Mouse (Mus musculus): ENCODE measurements around the gene Slc1a5. TPM values are rescaled to one million over a fixed set of nuclear protein-coding genes. Genes with fewer than 3 reads are reported as not detected.
A peak's percentile ranks its signal among the peaks of the same experiment; 100 is the strongest.

The Slc1a5 gene
- polyA plus RNA-seq, 1 experiment from 2014 or later, result 44.3 TPM

- Histone ChIP-seq H3K4me3 (peak within 1 kb of the TSS; percentile 98), H3K27ac (peak within 1 kb of the TSS; percentile 100), H3K27me3 (ENCODE audit: poor library complexity, severe bottlenecking) (peaks cover 39% of the 10 kb centered on the region), H3K36me3 (replicated peaks) (peaks cover 45% of the 10 kb centered on the region), H3K4me1 (peaks cover 74% of the 10 kb centered on the region), H3K9me3 (no peaks in the 10 kb centered on the region)
- peak; percentile 57 for DNase-seq (ENCODE audit: extremely low spot score, low spot score)
- 2% methylated on average over 1 of the region's 1 CpGs for WGBS
Observed at GRCm38 (mm10) chr7:16815351-16815941, 34.3 kb downstream of the Slc1a5 start, which contains the start of gene Strn4. Gene Strn4, plus strand, starts transcription at chr7:16815889.

GRCm38 (mm10) chr7:16816078-16816474, 34.9 kb downstream of the Slc1a5 start:
- peak; percentile 68 for DNase-seq (ENCODE audit: extremely low spot score, low spot score)
- under 1% methylated on average over 40 of the region's 55 CpGs for WGBS

GRCm38 (mm10) chr7:16816475-16817122, 35.5 kb downstream of the Slc1a5 start, which contains the start of gene Fkrp:
Gene Fkrp, minus strand, starts transcription at chr7:16816732.
- under 1% methylated on average over 64 of the region's 64 CpGs for WGBS
- H3K4me1 ChIP-seq, result peaks cover 74% of the 10 kb centered on the region

More at GRCm38 (mm10) chr7:16816078-16816474, 34.9 kb downstream of the Slc1a5 start:
- Histone ChIP-seq H3K27ac (peak overlapping the region; percentile 100), H3K4me3 (peak overlapping the region; percentile 98), H3K36me3 (replicated peaks) (peaks cover 39% of the 10 kb centered on the region), H3K4me1 (peaks cover 74% of the 10 kb centered on the region), H3K27me3 (ENCODE audit: poor library complexity, severe bottlenecking) (peaks cover 32% of the 10 kb centered on the region), H3K9me3 (no peaks in the 10 kb centered on the region)

GRCm38 (mm10) chr7:16817693-16818092, 36.6 kb downstream of the Slc1a5 start:
- H3K27me3 ChIP-seq (ENCODE audit: poor library complexity, severe bottlenecking), result peaks cover 16% of the 10 kb centered on the region
- H3K36me3 ChIP-seq (replicated peaks), result peaks cover 42% of the 10 kb centered on the region
- H3K27ac ChIP-seq, result peak overlapping the region; percentile 100
- peak overlapping the region; percentile 98 for H3K4me3 ChIP-seq
- 70% methylated on average over 3 of the region's 3 CpGs for WGBS
- H3K4me1 ChIP-seq, result peaks cover 74% of the 10 kb centered on the region
- no peaks in the 10 kb centered on the region for H3K9me3 ChIP-seq
- no peak for DNase-seq (ENCODE audit: extremely low spot score, low spot score)

More at GRCm38 (mm10) chr7:16816475-16817122, 35.5 kb downstream of the Slc1a5 start, which contains the start of gene Fkrp:
- peaks cover 36% of the 10 kb centered on the region for H3K36me3 ChIP-seq (replicated peaks)
- H3K27ac ChIP-seq, result peak within 1 kb of the TSS; percentile 100
- peaks cover 27% of the 10 kb centered on the region for H3K27me3 ChIP-seq (ENCODE audit: poor library complexity, severe bottlenecking)
- no peaks in the 10 kb centered on the region for H3K9me3 ChIP-seq
- H3K4me3 ChIP-seq, result peak within 1 kb of the TSS; percentile 98
- peak; percentile 58 for DNase-seq (ENCODE audit: extremely low spot score, low spot score)

- Histone ChIP-seq H3K36me3 (replicated peaks) (peaks cover 45% of the 10 kb centered on the region), H3K27me3 (ENCODE audit: poor library complexity, severe bottlenecking) (no peaks in the 10 kb centered on the region), H3K4me3 (no peak overlapping the region), H3K27ac (no peak overlapping the region), H3K4me1 (peaks cover 73% of the 10 kb centered on the region), H3K9me3 (no peaks in the 10 kb centered on the region)
- no peak for DNase-seq (ENCODE audit: extremely low spot score, low spot score)
- 81% methylated on average over 5 of the region's 5 CpGs for WGBS
Observed at GRCm38 (mm10) chr7:16819794-16820193, 38.7 kb downstream of the Slc1a5 start.

GRCm38 (mm10) chr7:16820271-16820763, 39.2 kb downstream of the Slc1a5 start:
- Histone ChIP-seq H3K4me3 (no peak overlapping the region), H3K27ac (no peak overlapping the region), H3K4me1 (peaks cover 68% of the 10 kb centered on the region), H3K36me3 (replicated peaks) (peaks cover 50% of the 10 kb centered on the region), H3K27me3 (ENCODE audit: poor library complexity, severe bottlenecking) (no peaks in the 10 kb centered on the region), H3K9me3 (no peaks in the 10 kb centered on the region)
- WGBS, result 82% methylated on average over 5 of the region's 5 CpGs
- no peak for DNase-seq (ENCODE audit: extremely low spot score, low spot score)

- Histone ChIP-seq H3K9me3 (no peaks in the 10 kb centered on the region), H3K4me3 (peak overlapping the region; percentile 22; the same call in 1 of the 2 replicates), H3K27ac (0 out of 2 replicates have a peak overlapping the region, but pooled peaks have one; percentile 15), H3K4me1 (peaks cover 60% of the 10 kb centered on the region), H3K36me3 (replicated peaks) (peaks cover 58% of the 10 kb centered on the region), H3K27me3 (ENCODE audit: poor library complexity, severe bottlenecking) (no peaks in the 10 kb centered on the region)
- WGBS, result 20% methylated on average over 3 of the region's 3 CpGs
- DNase-seq (ENCODE audit: extremely low spot score, low spot score), result no peak
Observed at GRCm38 (mm10) chr7:16821091-16821490, 40.0 kb downstream of the Slc1a5 start.

- H3K36me3 ChIP-seq (replicated peaks), result peaks cover 64% of the 10 kb centered on the region
Observed at GRCm38 (mm10) chr7:16821669-16822101, 40.5 kb downstream of the Slc1a5 start.

GRCm38 (mm10) chr7:16823734-16824133, 42.6 kb downstream of the Slc1a5 start:
- Histone ChIP-seq H3K9me3 (no peaks in the 10 kb centered on the region), H3K27ac (no peak overlapping the region), H3K27me3 (ENCODE audit: poor library complexity, severe bottlenecking) (no peaks in the 10 kb centered on the region), H3K4me3 (no peak overlapping the region), H3K36me3 (replicated peaks) (peaks cover 82% of the 10 kb centered on the region), H3K4me1 (peaks cover 37% of the 10 kb centered on the region)
- DNase-seq (ENCODE audit: extremely low spot score, low spot score), result no peak
- 83% methylated on average over 5 of the region's 5 CpGs for WGBS

More at GRCm38 (mm10) chr7:16821669-16822101, 40.5 kb downstream of the Slc1a5 start:
- Histone ChIP-seq H3K4me1 (peaks cover 57% of the 10 kb centered on the region), H3K27ac (no peak overlapping the region), H3K9me3 (no peaks in the 10 kb centered on the region), H3K4me3 (no peak overlapping the region), H3K27me3 (ENCODE audit: poor library complexity, severe bottlenecking) (no peaks in the 10 kb centered on the region)
- WGBS, result 66% methylated on average over 4 of the region's 4 CpGs
- no peak for DNase-seq (ENCODE audit: extremely low spot score, low spot score)

- Histone ChIP-seq H3K36me3 (replicated peaks) (peaks cover 92% of the 10 kb centered on the region), H3K27ac (no peak overlapping the region), H3K4me1 (peaks cover 16% of the 10 kb centered on the region), H3K9me3 (no peaks in the 10 kb centered on the region), H3K4me3 (no peak overlapping the region), H3K27me3 (ENCODE audit: poor library complexity, severe bottlenecking) (no peaks in the 10 kb centered on the region)
- DNase-seq (ENCODE audit: extremely low spot score, low spot score), result no peak
- WGBS, result 87% methylated on average over 10 of the region's 10 CpGs
Observed at GRCm38 (mm10) chr7:16825785-16826184, 44.6 kb downstream of the Slc1a5 start.

- Histone ChIP-seq H3K4me1 (peaks cover 8% of the 10 kb centered on the region), H3K4me3 (no peak overlapping the region), H3K9me3 (no peaks in the 10 kb centered on the region), H3K36me3 (replicated peaks) (peaks cover 98% of the 10 kb centered on the region), H3K27ac (no peak overlapping the region), H3K27me3 (ENCODE audit: poor library complexity, severe bottlenecking) (no peaks in the 10 kb centered on the region)
- WGBS, result 91% methylated on average over 5 of the region's 5 CpGs
- DNase-seq (ENCODE audit: extremely low spot score, low spot score), result no peak
Observed at GRCm38 (mm10) chr7:16826571-16826970, 45.4 kb downstream of the Slc1a5 start.

GRCm38 (mm10) chr7:16827274-16827673, 46.1 kb downstream of the Slc1a5 start:
- H3K27ac ChIP-seq, result no peak overlapping the region
- H3K27me3 ChIP-seq (ENCODE audit: poor library complexity, severe bottlenecking), result no peaks in the 10 kb centered on the region
- WGBS, result 92% methylated on average over 4 of the region's 4 CpGs
- H3K4me1 ChIP-seq, result peaks cover 4% of the 10 kb centered on the region; the same call in 1 of the 2 replicates
- H3K4me3 ChIP-seq, result no peak overlapping the region
- no peaks in the 10 kb centered on the region for H3K9me3 ChIP-seq
- peaks cover 100% of the 10 kb centered on the region for H3K36me3 ChIP-seq (replicated peaks)
- DNase-seq (ENCODE audit: extremely low spot score, low spot score), result no peak

- Histone ChIP-seq H3K36me3 (replicated peaks) (peaks cover 100% of the 10 kb centered on the region), H3K4me3 (no peak overlapping the region), H3K27ac (no peak overlapping the region), H3K27me3 (ENCODE audit: poor library complexity, severe bottlenecking) (no peaks in the 10 kb centered on the region), H3K4me1 (no peaks in the 10 kb centered on the region), H3K9me3 (no peaks in the 10 kb centered on the region)
- no peak for DNase-seq (ENCODE audit: extremely low spot score, low spot score)
- 94% methylated on average over 9 of the region's 9 CpGs for WGBS
Observed at GRCm38 (mm10) chr7:16830449-16830848, 49.3 kb downstream of the Slc1a5 start.

All from forebrain, embryonic 10.5 days (tissue).